Mouse (Mus musculus) c-Kit-positive CD71-positive TER-119-positive erythroid progenitor cells, embryonic 14.5 days (primary cell): Measurements from ENCODE around the gene Ak5.

Source experiments
- DNase-seq: peaks from one replicate; pipeline ENCODE4 v3.0.0-alpha.2; 2013; ENCODE audit warnings: low spot score

Gene Ak5

DNA sequence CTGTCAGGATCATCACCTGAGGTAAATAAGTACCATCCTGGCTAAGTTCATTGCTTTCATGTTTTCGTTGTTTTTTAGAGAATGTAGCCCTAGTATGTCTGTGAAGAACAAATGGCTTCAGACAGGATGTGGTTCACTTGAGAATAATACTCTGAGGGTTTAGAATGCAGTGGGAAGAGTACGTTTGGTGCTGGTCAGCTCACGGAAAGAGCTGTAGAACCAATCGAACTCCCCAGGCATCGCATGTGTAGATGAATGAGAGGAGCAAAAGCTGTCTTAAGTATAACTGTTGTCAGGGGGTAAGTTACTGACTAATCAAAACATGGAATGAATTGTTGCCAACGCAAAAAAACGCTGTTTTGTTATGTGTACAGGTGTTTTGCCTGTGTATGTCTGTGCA is 235.5 kb downstream of the Ak5 start:
- no peak for DNase-seq

DNA sequence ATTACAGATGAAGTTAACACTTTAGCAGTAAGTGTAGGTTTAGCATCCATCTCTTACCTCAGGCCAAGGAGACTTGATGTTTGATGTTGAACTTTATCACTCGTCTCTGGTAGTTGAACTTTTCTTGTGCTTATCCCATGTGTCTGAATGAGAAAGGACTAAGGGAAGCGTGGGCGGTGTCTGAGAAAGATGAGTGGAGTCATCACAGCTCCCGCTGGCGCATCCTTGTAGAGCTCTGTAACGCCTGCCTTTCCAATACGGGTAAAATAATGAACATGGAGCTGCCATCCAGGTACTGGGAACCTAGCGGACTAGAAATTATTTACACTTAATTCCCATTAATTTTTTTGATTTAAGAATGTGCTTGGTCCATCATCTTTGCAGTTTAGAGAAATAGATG is 239.2 kb downstream of the Ak5 start:
- DNase-seq = no peak
